In the genomic region with DNA sequence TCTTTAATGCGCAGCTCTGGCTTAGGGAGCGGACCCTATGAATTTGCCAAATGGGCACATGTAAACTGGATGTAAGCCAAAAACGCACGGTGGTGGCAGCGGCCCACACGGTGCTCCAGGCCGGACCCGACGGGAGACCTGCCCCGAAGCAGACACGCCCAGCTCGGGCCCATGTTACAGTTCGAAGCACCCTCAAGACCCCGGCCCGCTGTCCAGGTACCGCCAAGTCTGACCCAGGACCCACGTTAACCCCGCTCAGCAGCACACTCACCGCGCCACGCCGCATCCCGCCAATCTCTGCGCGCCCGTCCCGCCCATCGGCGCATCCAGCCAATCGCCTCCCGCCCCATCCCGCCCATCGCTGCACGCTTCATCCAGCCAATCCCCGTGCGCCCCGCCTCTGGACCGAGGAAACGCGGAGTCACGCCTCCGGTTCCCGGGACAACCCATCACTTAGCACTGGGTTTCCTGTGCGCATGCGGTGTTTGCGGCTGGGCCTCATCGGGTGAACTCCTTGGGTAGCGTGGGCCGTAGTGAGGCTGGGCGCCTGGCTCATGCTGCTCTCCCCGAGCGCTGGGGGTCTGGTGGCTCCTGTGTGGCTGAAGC, we compare ENCODE assay signal across 8 mouse cellular contexts. TPM values are rescaled to one million over a fixed set of nuclear protein-coding genes. Genes with fewer than 3 reads are reported as not detected.
A peak's percentile ranks its signal among the peaks of the same experiment; 100 is the strongest.
DNase-seq lines count a peak whose midpoint lies in the region; ATAC-seq and TF ChIP-seq lines count a peak whose summit lies in the region.

A gene (minus strand): TSS at position 372 of the 606 bp plus-strand sequence.

- dilution Hi-C loops in CH12.LX (cut with MboI; ENCODE audit: extremely low pct_ligation_motif_present, extremely low pct_unique_long_range_greater_than_20kb, low sequenced_read_pairs): no loop called here

- in situ Hi-C loops in CH12.LX (cut with MboI; ENCODE audit: low pct_ligation_motif_present, low pct_unique_long_range_greater_than_20kb, low sequenced_read_pairs): no loop called here

- ATAC-seq in forebrain, embryonic 11.5 days (replicated peaks; ENCODE audit: low FRiP score): peak; percentile 99
- peak; percentile 99 for ATAC-seq in heart, embryonic 16.5 days (replicated peaks; ENCODE audit: extremely low read depth, insufficient read depth, low FRiP score)
- ATAC-seq in liver, embryonic 15.5 days (ENCODE audit: insufficient read depth): peak; percentile 99
- peak; percentile 98 for ATAC-seq in neural tube, embryonic 12.5 days (ENCODE audit: low FRiP score, low read depth)

- peaks cover 24% of the 10 kb centered on the region for H3K79me2 ChIP-seq in CH12.LX (replicated peaks; ENCODE audit: control insufficient read depth, extremely low read depth, insufficient read depth, poor library complexity, severe bottlenecking)

- peak within 1 kb of the TSS; percentile 53 for H3K27ac ChIP-seq in CH12.LX (ENCODE audit: insufficient read depth, low read depth)
- H3K27ac ChIP-seq in forebrain, embryonic 11.5 days (ENCODE audit: low read depth, low read length): peak within 1 kb of the TSS; percentile 5; the same call in 1 of the 2 replicates
- H3K27ac ChIP-seq in heart, embryonic 16.5 days (ENCODE audit: low read length): peak within 1 kb of the TSS; percentile 89
- H3K27ac ChIP-seq in liver, embryonic 15.5 days (replicated peaks): peak within 1 kb of the TSS; percentile 77
- peak within 1 kb of the TSS; percentile 39; the same call in 1 of the 2 replicates for H3K27ac ChIP-seq in neural tube, embryonic 12.5 days

- peak within 1 kb of the TSS; percentile 65 to 79 (median 73) for H3K4me3 ChIP-seq in CH12.LX (replicated peaks in 1 of 3; ENCODE audit: low read depth in 2 of 3, low read length in 2 of 3, poor library complexity in 1 of 3)
- peak within 1 kb of the TSS; percentile 57 for H3K4me3 ChIP-seq in forebrain, embryonic 11.5 days (ENCODE audit: low read depth, low read length)
- H3K4me3 ChIP-seq in heart, embryonic 16.5 days (ENCODE audit: low read length): peak within 1 kb of the TSS; percentile 85
- peak within 1 kb of the TSS; percentile 77 for H3K4me3 ChIP-seq in liver, embryonic 15.5 days (replicated peaks)
- peak within 1 kb of the TSS; percentile 61 for H3K4me3 ChIP-seq in neural tube, embryonic 12.5 days

- H3K36me3 ChIP-seq in CH12.LX (replicated peaks in 1 of 2; ENCODE audit: control insufficient read depth in 1 of 2, insufficient read depth in 1 of 2, low read length in 1 of 2): peaks cover 37 to 39% of the 10 kb centered on the region in 2 experiments
- H3K36me3 ChIP-seq in forebrain, embryonic 11.5 days (ENCODE audit: control insufficient read depth, insufficient read depth, low read length): no peaks in the 10 kb centered on the region; the same call in 1 of the 2 replicates
- peaks cover 24% of the 10 kb centered on the region for H3K36me3 ChIP-seq in heart, embryonic 16.5 days (ENCODE audit: control insufficient read depth, insufficient read depth)
- peaks cover 37% of the 10 kb centered on the region for H3K36me3 ChIP-seq in liver, embryonic 15.5 days (replicated peaks)
- peaks cover 29% of the 10 kb centered on the region for H3K36me3 ChIP-seq in neural tube, embryonic 12.5 days

- peak within 1 kb of the TSS; percentile 74 for H3K9ac ChIP-seq in CH12.LX (ENCODE audit: insufficient read depth, low read depth)
- H3K9ac ChIP-seq in forebrain, embryonic 11.5 days (ENCODE audit: low read length): peak within 1 kb of the TSS; percentile 64
- H3K9ac ChIP-seq in heart, embryonic 16.5 days (ENCODE audit: low read length): peak within 1 kb of the TSS; percentile 82
- H3K9ac ChIP-seq in liver, embryonic 15.5 days: peak within 1 kb of the TSS; percentile 65
- peak within 1 kb of the TSS; percentile 53 for H3K9ac ChIP-seq in neural tube, embryonic 12.5 days

- under 1% methylated on average over 52 of the region's 52 CpGs for WGBS in forebrain, embryonic 11.5 days
- under 1% methylated on average over 52 of the region's 52 CpGs for WGBS in heart, embryonic 16.5 days
- WGBS in liver, embryonic 15.5 days (ENCODE audit: insufficient replicate concordance): under 1% methylated on average over 52 of the region's 52 CpGs
- WGBS in neural tube, embryonic 12.5 days: 0% methylated on average over 52 of the region's 52 CpGs

- H3K4me2 ChIP-seq in CH12.LX (ENCODE audit: insufficient read depth, low read depth, poor library complexity, severe bottlenecking): peak within 1 kb of the TSS; percentile 90
- H3K4me2 ChIP-seq in forebrain, embryonic 11.5 days (ENCODE audit: low read depth, low read length, severe bottlenecking): peak within 1 kb of the TSS; percentile 66
- H3K4me2 ChIP-seq in heart, embryonic 16.5 days (ENCODE audit: low read depth, low read length): peak within 1 kb of the TSS; percentile 79
- peak within 1 kb of the TSS; percentile 94 for H3K4me2 ChIP-seq in liver, embryonic 15.5 days
- H3K4me2 ChIP-seq in neural tube, embryonic 12.5 days (replicated peaks): peak within 1 kb of the TSS; percentile 58

- H3K4me1 ChIP-seq in CH12.LX (ENCODE audit: control insufficient read depth in 1 of 2, insufficient read depth in 2 of 2): peaks cover 18 to 40% of the 10 kb centered on the region in 2 experiments
- H3K4me1 ChIP-seq in forebrain, embryonic 11.5 days (replicated peaks; ENCODE audit: control insufficient read depth, insufficient read depth, low read length): peaks cover 7% of the 10 kb centered on the region; the same call in 1 of the 2 replicates
- peaks cover 22% of the 10 kb centered on the region for H3K4me1 ChIP-seq in heart, embryonic 16.5 days (ENCODE audit: control insufficient read depth, insufficient read depth, low read length)
- peaks cover 45% of the 10 kb centered on the region for H3K4me1 ChIP-seq in liver, embryonic 15.5 days (replicated peaks)
- H3K4me1 ChIP-seq in neural tube, embryonic 12.5 days: peaks cover 10% of the 10 kb centered on the region

- no peak for TF ChIP-seq RAD21 in CH12.LX (IDR thresholded peaks at IDR 0.05; ENCODE audit: low read depth, low read length)

- TF ChIP-seq CTCF in CH12.LX (conservative IDR thresholded peaks at IDR 0.05 in 1 of 2, IDR thresholded peaks at IDR 0.05 in 1 of 2; ENCODE audit: low read depth in 2 of 2, low read length in 2 of 2): no peak

- peak; percentile 100 for TF ChIP-seq POLR2A in CH12.LX (IDR thresholded peaks at IDR 0.05; ENCODE audit: low read depth, low read length)

- H3K27me3 ChIP-seq in CH12.LX (replicated peaks): no peaks in the 10 kb centered on the region
- H3K27me3 ChIP-seq in forebrain, embryonic 11.5 days (ENCODE audit: control insufficient read depth, insufficient read depth, low read length): no peaks in the 10 kb centered on the region
- no peaks in the 10 kb centered on the region for H3K27me3 ChIP-seq in heart, embryonic 16.5 days (ENCODE audit: control insufficient read depth, insufficient read depth, low read length)
- H3K27me3 ChIP-seq in liver, embryonic 15.5 days: no peaks in the 10 kb centered on the region
- no peaks in the 10 kb centered on the region for H3K27me3 ChIP-seq in neural tube, embryonic 12.5 days (replicated peaks)

- DNase-seq in CH12.LX (ENCODE audit: extremely low read depth): peak; percentile 100
- DNase-seq in c-Kit-positive CD71-positive TER-119-negative erythroid progenitor cells, embryonic 14.5 days (ENCODE audit: low read depth): peak; percentile 98
- peak; percentile 99 for DNase-seq in forebrain, embryonic 11.5 days (ENCODE audit: low spot score)
- peak; percentile 99 for DNase-seq in kidney, postnatal 36 days
- peak; percentile 95 for DNase-seq in telencephalon, adult 2 months (ENCODE audit: low read depth, low spot score)

- peaks cover 2% of the 10 kb centered on the region for H3K9me3 ChIP-seq in CH12.LX (replicated peaks; ENCODE audit: low read length)
- H3K9me3 ChIP-seq in forebrain, embryonic 11.5 days (ENCODE audit: control insufficient read depth, low read length): no peaks in the 10 kb centered on the region
- no peaks in the 10 kb centered on the region; the same call in 1 of the 2 replicates for H3K9me3 ChIP-seq in heart, embryonic 16.5 days (replicated peaks; ENCODE audit: control insufficient read depth, low read length)
- H3K9me3 ChIP-seq in liver, embryonic 15.5 days (replicated peaks): no peaks in the 10 kb centered on the region
- no peaks in the 10 kb centered on the region for H3K9me3 ChIP-seq in neural tube, embryonic 12.5 days

- no peak for TF ChIP-seq EP300 in CH12.LX (IDR thresholded peaks at IDR 0.05; ENCODE audit: low read length)

TF ChIP-seq in CH12.LX, 34 proteins besides CTCF, POLR2A, EP300 and RAD21 (continues in another document):
- TF ChIP-seq PAX5 (IDR thresholded peaks at IDR 0.05; ENCODE audit: low read length) (no peak), JUN (IDR thresholded peaks at IDR 0.05; ENCODE audit: insufficient read depth, low read depth, low read length) (no peak; the same call in 1 of the 2 replicates), NELFE (IDR thresholded peaks at IDR 0.05; ENCODE audit: low read depth, low read length) (peak; percentile 98), CHD1 (IDR thresholded peaks at IDR 0.05; ENCODE audit: low read depth, low read length) (0 out of 2 replicates have a peak, but pooled peaks have one; percentile 49), ELF1 (IDR thresholded peaks at IDR 0.05; ENCODE audit: low read depth, low read length) (peak; percentile 85), MAX (IDR thresholded peaks at IDR 0.05; ENCODE audit: low read length) (peak; percentile 79; the same call in 1 of the 2 replicates), POLR2AphosphoS2 (IDR thresholded peaks at IDR 0.05; ENCODE audit: low read depth, low read length) (peak; percentile 94), MXI1 (IDR thresholded peaks at IDR 0.05; ENCODE audit: low read depth, low read length) (peak; percentile 95), TBP (conservative IDR thresholded peaks at IDR 0.05; ENCODE audit: low read depth, low read length) (peak; percentile 62; the same call in 1 of the 2 replicates), ETS1 (conservative IDR thresholded peaks at IDR 0.05; ENCODE audit: low read depth, low read length) (no peak; the same call in 1 of the 2 replicates), JUND (conservative IDR thresholded peaks at IDR 0.05; ENCODE audit: low read depth, low read length) (no peak), ZC3H11A (IDR thresholded peaks at IDR 0.05; ENCODE audit: low read depth, low read length) (no peak), E2F4 (IDR thresholded peaks at IDR 0.05; ENCODE audit: insufficient replicate concordance, low read depth, low read length) (peak; percentile 51; the same call in 1 of the 2 replicates), CHD2 (IDR thresholded peaks at IDR 0.05; ENCODE audit: low read length) (peak; percentile 56), RCOR1 (conservative IDR thresholded peaks at IDR 0.05; ENCODE audit: low read depth, low read length) (no peak)

RNA-seq across cellular contexts. Expression of the gene that starts here (rescaled TPM):
- total RNA-seq in CH12.LX (2012; rRNA removed) (285 and 330 TPM in 2 replicates), CH12.LX (2014; rRNA removed) (120 and 136 TPM in 2 replicates)
- 205 and 218 TPM in 2 replicates for polyA plus RNA-seq in CH12.LX (2012; ENCODE audit: insufficient read length, low read depth)
- 130 TPM in 2 replicates for polyA plus RNA-seq in forebrain, embryonic 11.5 days (2014; fragmentation: Nextera tagmentation; extraction: Ambion mirVana)
- polyA plus RNA-seq in heart, embryonic 16.5 days (2015; fragmentation: Nextera tagmentation; extraction: Ambion mirVana): 113 and 115 TPM in 2 replicates
- polyA plus RNA-seq in liver, embryonic 15.5 days (2015; fragmentation: Nextera tagmentation; extraction: Ambion mirVana): 58.8 and 64.0 TPM in 2 replicates
- 77.5 and 81.5 TPM in 2 replicates for polyA plus RNA-seq in neural tube, embryonic 12.5 days (2016; fragmentation: Nextera tagmentation; extraction: Ambion mirVana)

Comparison
In these comparisons a context has a peak if more than half of its experiments do, and no peak if none do; other contexts are left out.
1. Peak in every context shown above with its lines: DNase-seq, ATAC-seq, H3K4me3 ChIP-seq and H3K27ac ChIP-seq.
2. H3K27ac ChIP-seq: peak in every context shown above with its lines; median percentile 89 in heart, embryonic 16.5 days; 77 in liver, embryonic 15.5 days; 53 in CH12.LX; 39 in neural tube, embryonic 12.5 days; 5 in forebrain, embryonic 11.5 days.